Mouse (Mus musculus) C2C12 (cell line): ENCODE data around the gene Gm10577.

ENCODE experiments used
- CEBPB ChIP-seq: IDR thresholded peaks from one replicate; pipeline ENCODE4 v1.6.1; 2011; ENCODE audit warnings: low read depth, mild to moderate bottlenecking, control low read depth, moderate library complexity
- CTCF ChIP-seq: IDR thresholded peaks from one replicate; pipeline ENCODE4 v1.5.1; 2011; ENCODE audit not compliant: control insufficient read depth, insufficient read depth, insufficient read length
- FOSL1 ChIP-seq: IDR thresholded peaks from one replicate; pipeline ENCODE4 v1.8.0; 2011; ENCODE audit warnings: mild to moderate bottlenecking, low read length; ENCODE audit not compliant: poor library complexity, insufficient read depth, severe bottlenecking
- MAX ChIP-seq: IDR thresholded peaks from one replicate; pipeline ENCODE4 v1.6.1; 2011; ENCODE audit warnings: mild to moderate bottlenecking, control low read depth

DNA sequence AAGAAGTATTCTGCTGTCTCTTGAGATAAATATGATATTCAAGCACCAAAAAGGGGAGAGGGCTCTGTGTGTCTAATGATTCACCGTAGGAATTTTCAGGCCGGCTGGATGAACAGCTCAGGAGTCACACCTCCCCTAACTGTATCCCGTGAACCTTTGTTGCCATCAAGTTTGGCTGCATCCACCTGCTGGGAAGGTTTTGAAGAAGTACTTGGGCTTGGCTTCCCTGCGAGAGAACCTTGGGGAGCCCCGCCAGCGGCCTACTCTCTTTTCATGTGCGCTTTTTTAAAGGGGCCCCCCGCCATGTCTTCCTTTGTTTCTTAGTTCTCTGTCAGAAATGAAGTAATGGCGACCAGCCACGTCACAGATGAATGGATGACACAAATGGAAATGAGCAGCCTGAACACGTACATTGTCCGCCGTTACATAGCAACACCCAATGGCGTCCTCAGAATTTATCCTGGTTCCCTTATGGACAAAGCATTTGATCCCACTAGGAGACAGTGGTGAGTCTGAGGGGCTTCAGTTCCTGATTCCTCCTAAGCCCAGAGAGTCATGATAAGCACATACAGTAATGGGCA, 46.0 kb downstream of the Gm10577 start:
- no peak for TF ChIP-seq MAX
- TF ChIP-seq CTCF, result no peak
- TF ChIP-seq CEBPB, result no peak
- no peak for TF ChIP-seq FOSL1
